Mouse (Mus musculus): ENCODE data around the gene Tapbpl. TPM values are rescaled to one million over a fixed set of nuclear protein-coding genes. Genes with fewer than 3 reads are reported as not detected.

The Tapbpl gene
- total and polyA plus RNA-seq, 2 experiments from 2014 or later: 4.5 to 7.0 TPM

GRCm38 (mm10) chr6:125191332-125192015, 40.2 kb downstream of the Tapbpl start, which contains the start of the genes Ncapd2 and Mrpl51:
Ncapd2 (minus strand) TSS chr6:125191701.
Mrpl51 (plus strand) TSS chr6:125191801.
- H3K27ac ChIP-seq: peak within 1 kb of the TSS; percentile 97
- H3K36me3 ChIP-seq (ENCODE audit: insufficient read depth, low read length): peaks cover 36% of the 10 kb centered on the region
- ATAC-seq (peak; percentile 99), DNase-seq (ENCODE audit: low spot score) (peak; percentile 100)
- H3K27me3 ChIP-seq (ENCODE audit: insufficient read depth, low read length): no peaks in the 10 kb centered on the region
- TF ChIP-seq CTCF (IDR thresholded peaks at IDR 0.05; ENCODE audit: low read depth): peak; percentile 45
- peak within 1 kb of the TSS; percentile 88 for H3K4me2 ChIP-seq (ENCODE audit: low read depth, low read length)
- under 1% methylated on average over 51 of the region's 54 CpGs for WGBS
- H3K4me3 ChIP-seq (ENCODE audit: low read length): peak within 1 kb of the TSS; percentile 70
- H3K9me3 ChIP-seq (ENCODE audit: low read length): no peaks in the 10 kb centered on the region
- H3K9ac ChIP-seq (replicated peaks; ENCODE audit: low read length): peak within 1 kb of the TSS; percentile 74
- H3K4me1 ChIP-seq (ENCODE audit: insufficient read depth, low read length): peaks cover 5% of the 10 kb centered on the region

GRCm38 (mm10) chr6:125190816-125191215, 40.8 kb downstream of the Tapbpl start:
- peak overlapping the region; percentile 88 for H3K4me2 ChIP-seq (ENCODE audit: low read depth, low read length)
- peaks cover 5% of the 10 kb centered on the region for H3K4me1 ChIP-seq (ENCODE audit: insufficient read depth, low read length)
- H3K27me3 ChIP-seq (ENCODE audit: insufficient read depth, low read length): no peaks in the 10 kb centered on the region
- H3K9me3 ChIP-seq (ENCODE audit: low read length): no peaks in the 10 kb centered on the region
- no peak for TF ChIP-seq CTCF (IDR thresholded peaks at IDR 0.05; ENCODE audit: low read depth)
- no peak for DNase-seq (ENCODE audit: low spot score)
- H3K27ac ChIP-seq: peak overlapping the region; percentile 97; the same call in 1 of the 2 replicates
- peaks cover 33% of the 10 kb centered on the region for H3K36me3 ChIP-seq (ENCODE audit: insufficient read depth, low read length)
- peak overlapping the region; percentile 70 for H3K4me3 ChIP-seq (ENCODE audit: low read length)
- peak overlapping the region; percentile 74 for H3K9ac ChIP-seq (replicated peaks; ENCODE audit: low read length)
- ATAC-seq: no peak

GRCm38 (mm10) chr6:125186203-125186602, 45.5 kb downstream of the Tapbpl start:
- Histone ChIP-seq H3K4me3 (ENCODE audit: low read length) (no peak overlapping the region), H3K9me3 (ENCODE audit: low read length) (no peaks in the 10 kb centered on the region), H3K27ac (no peak overlapping the region), H3K4me1 (ENCODE audit: insufficient read depth, low read length) (no peaks in the 10 kb centered on the region), H3K9ac (replicated peaks; ENCODE audit: low read length) (no peak overlapping the region), H3K27me3 (ENCODE audit: insufficient read depth, low read length) (no peaks in the 10 kb centered on the region), H3K36me3 (ENCODE audit: insufficient read depth, low read length) (peaks cover 56% of the 10 kb centered on the region), H3K4me2 (ENCODE audit: low read depth, low read length) (no peak overlapping the region)
- DNase-seq (ENCODE audit: low spot score) (no peak), ATAC-seq (no peak)
- 94% methylated on average over 10 of the region's 10 CpGs for WGBS
- TF ChIP-seq CTCF (IDR thresholded peaks at IDR 0.05; ENCODE audit: low read depth): no peak

GRCm38 (mm10) chr6:125182133-125182532, 49.5 kb downstream of the Tapbpl start:
- no peaks in the 10 kb centered on the region for H3K4me1 ChIP-seq (ENCODE audit: insufficient read depth, low read length)
- H3K4me3 ChIP-seq (ENCODE audit: low read length): no peak overlapping the region
- 59% methylated on average over 5 of the region's 5 CpGs for WGBS
- H3K27me3 ChIP-seq (ENCODE audit: insufficient read depth, low read length): no peaks in the 10 kb centered on the region
- DNase-seq (ENCODE audit: low spot score) (no peak), ATAC-seq (no peak)
- no peaks in the 10 kb centered on the region for H3K9me3 ChIP-seq (ENCODE audit: low read length)
- no peak overlapping the region for H3K9ac ChIP-seq (replicated peaks; ENCODE audit: low read length)
- no peak overlapping the region for H3K27ac ChIP-seq
- TF ChIP-seq CTCF (IDR thresholded peaks at IDR 0.05; ENCODE audit: low read depth): no peak
- no peak overlapping the region for H3K4me2 ChIP-seq (ENCODE audit: low read depth, low read length)
- peaks cover 71% of the 10 kb centered on the region for H3K36me3 ChIP-seq (ENCODE audit: insufficient read depth, low read length)

- Histone ChIP-seq H3K27ac (no peak overlapping the region), H3K9ac (replicated peaks; ENCODE audit: low read length) (no peak overlapping the region), H3K27me3 (ENCODE audit: insufficient read depth, low read length) (no peaks in the 10 kb centered on the region), H3K4me3 (ENCODE audit: low read length) (no peak overlapping the region), H3K9me3 (ENCODE audit: low read length) (no peaks in the 10 kb centered on the region), H3K4me1 (ENCODE audit: insufficient read depth, low read length) (no peaks in the 10 kb centered on the region), H3K4me2 (ENCODE audit: low read depth, low read length) (no peak overlapping the region), H3K36me3 (ENCODE audit: insufficient read depth, low read length) (peaks cover 72% of the 10 kb centered on the region)
- ATAC-seq (no peak), DNase-seq (ENCODE audit: low spot score) (no peak)
- WGBS: 87% methylated on average over 7 of the region's 7 CpGs
- no peak for TF ChIP-seq CTCF (IDR thresholded peaks at IDR 0.05; ENCODE audit: low read depth)
These were observed 52.1 kb downstream of the Tapbpl start for GRCm38 (mm10) chr6:125179601-125180000.

- no peak for DNase-seq (ENCODE audit: low spot score)
- Histone ChIP-seq H3K36me3 (ENCODE audit: insufficient read depth, low read length) (peaks cover 83% of the 10 kb centered on the region), H3K4me1 (ENCODE audit: insufficient read depth, low read length) (no peaks in the 10 kb centered on the region), H3K27ac (no peak overlapping the region), H3K9ac (replicated peaks; ENCODE audit: low read length) (no peak overlapping the region), H3K4me3 (ENCODE audit: low read length) (no peak overlapping the region), H3K4me2 (ENCODE audit: low read depth, low read length) (no peak overlapping the region), H3K9me3 (ENCODE audit: low read length) (no peaks in the 10 kb centered on the region), H3K27me3 (ENCODE audit: insufficient read depth, low read length) (no peaks in the 10 kb centered on the region)
- 96% methylated on average over 5 of the region's 5 CpGs for WGBS
- no peak for TF ChIP-seq CTCF (IDR thresholded peaks at IDR 0.05; ENCODE audit: low read depth)
- no peak for ATAC-seq
These were observed 56.2 kb downstream of the Tapbpl start for GRCm38 (mm10) chr6:125175469-125175868.

Small RNA genes lying within 50 kb of the gene (microRNA-seq; reads per million reads assigned to microRNA genes)
- gene Mir3098 (0.35 to 0.36 reads per million in 2 experiments), gene Mir8113 (0 reads per million in 2 experiments)

Other genes starting within 250 kb of the Tapbpl start
- gene Pianp, start 235.2 kb downstream of the Tapbpl start, total RNA-seq (2014; rRNA removed): 24.1 and 32.9 TPM in 2 replicates
- 58.9 and 65.4 TPM in 2 replicates for gene Pianp, start 235.2 kb downstream of the Tapbpl start, polyA plus RNA-seq (2015; fragmentation: Nextera tagmentation; extraction: Ambion mirVana)
- gene Zfp384, start 222.7 kb downstream of the Tapbpl start, total RNA-seq (2014; rRNA removed): 37.3 and 38.6 TPM in 2 replicates
- 10.3 and 11.6 TPM in 2 replicates for gene Zfp384, start 222.7 kb downstream of the Tapbpl start, polyA plus RNA-seq (2015; fragmentation: Nextera tagmentation; extraction: Ambion mirVana)
- gene Ing4, start 192.1 kb downstream of the Tapbpl start, total RNA-seq (2014; rRNA removed): 60.7 and 78.3 TPM in 2 replicates
- gene Ing4, start 192.1 kb downstream of the Tapbpl start, polyA plus RNA-seq (2015; fragmentation: Nextera tagmentation; extraction: Ambion mirVana): 97.6 and 102 TPM in 2 replicates
- gene Acrbp, start 182.2 kb downstream of the Tapbpl start, total RNA-seq (2014; rRNA removed): 10.5 and 17.3 TPM in 2 replicates
- gene Acrbp, start 182.2 kb downstream of the Tapbpl start, polyA plus RNA-seq (2015; fragmentation: Nextera tagmentation; extraction: Ambion mirVana): 12.2 and 17.5 TPM in 2 replicates
- 0.75 and 1.8 TPM in 2 replicates for gene Lpar5, start 163.9 kb downstream of the Tapbpl start, total RNA-seq (2014; rRNA removed)
- gene Lpar5, start 163.9 kb downstream of the Tapbpl start, polyA plus RNA-seq (2015; fragmentation: Nextera tagmentation; extraction: Ambion mirVana): 0.68 and 0.88 TPM in 2 replicates
- gene Chd4, start 135.9 kb downstream of the Tapbpl start, total RNA-seq (2014; rRNA removed): 101 and 106 TPM in 2 replicates
- gene Chd4, start 135.9 kb downstream of the Tapbpl start, polyA plus RNA-seq (2015; fragmentation: Nextera tagmentation; extraction: Ambion mirVana): 90.2 and 94.7 TPM in 2 replicates
- gene Nop2, start 100.0 kb downstream of the Tapbpl start, total RNA-seq (2014; rRNA removed): 33.9 and 34.2 TPM in 2 replicates
- gene Nop2, start 100.0 kb downstream of the Tapbpl start, polyA plus RNA-seq (2015; fragmentation: Nextera tagmentation; extraction: Ambion mirVana): 37.3 and 38.8 TPM in 2 replicates
- gene Iffo1, start 86.6 kb downstream of the Tapbpl start, total RNA-seq (2014; rRNA removed): 29.1 and 30.5 TPM in 2 replicates
- gene Iffo1, start 86.6 kb downstream of the Tapbpl start, polyA plus RNA-seq (2015; fragmentation: Nextera tagmentation; extraction: Ambion mirVana): 20.3 and 20.6 TPM in 2 replicates
- gene Gapdh, start 65.4 kb downstream of the Tapbpl start, total RNA-seq (2014; rRNA removed): 2,711 and 2,736 TPM in 2 replicates
- gene Gapdh, start 65.4 kb downstream of the Tapbpl start, polyA plus RNA-seq (2015; fragmentation: Nextera tagmentation; extraction: Ambion mirVana): 1,874 and 1,919 TPM in 2 replicates
- 47.1 and 56.3 TPM in 2 replicates for gene Ncapd2, start 40.2 kb downstream of the Tapbpl start, total RNA-seq (2014; rRNA removed)
- gene Ncapd2, start 40.2 kb downstream of the Tapbpl start, polyA plus RNA-seq (2015; fragmentation: Nextera tagmentation; extraction: Ambion mirVana): 30.3 and 34.1 TPM in 2 replicates
- gene Mrpl51, start 40.1 kb downstream of the Tapbpl start, total RNA-seq (2014; rRNA removed): 20.6 and 40.3 TPM in 2 replicates
- 159 and 163 TPM in 2 replicates for gene Mrpl51, start 40.1 kb downstream of the Tapbpl start, polyA plus RNA-seq (2015; fragmentation: Nextera tagmentation; extraction: Ambion mirVana)
- 74.6 and 85.3 TPM in 2 replicates for gene Vamp1, start 16.3 kb downstream of the Tapbpl start, total RNA-seq (2014; rRNA removed)
- gene Vamp1, start 16.3 kb downstream of the Tapbpl start, polyA plus RNA-seq (2015; fragmentation: Nextera tagmentation; extraction: Ambion mirVana): 73.0 and 74.6 TPM in 2 replicates
- 0.79 TPM in 1 of 2 replicates, not detected in the other for gene Cd27, start 5.2 kb upstream of the Tapbpl start, total RNA-seq (2014; rRNA removed)
- gene Cd27, start 5.2 kb upstream of the Tapbpl start, polyA plus RNA-seq (2015; fragmentation: Nextera tagmentation; extraction: Ambion mirVana): 0.29 and 0.71 TPM in 2 replicates
- not detected in 2 replicates for gene Tuba3a, start 54.2 kb upstream of the Tapbpl start, total RNA-seq (2014; rRNA removed)
- not detected in 2 replicates for gene Tuba3a, start 54.2 kb upstream of the Tapbpl start, polyA plus RNA-seq (2015; fragmentation: Nextera tagmentation; extraction: Ambion mirVana)
- 31.6 and 34.4 TPM in 2 replicates for gene Ltbr, start 82.0 kb upstream of the Tapbpl start, total RNA-seq (2014; rRNA removed)
- 17.5 and 18.1 TPM in 2 replicates for gene Ltbr, start 82.0 kb upstream of the Tapbpl start, polyA plus RNA-seq (2015; fragmentation: Nextera tagmentation; extraction: Ambion mirVana)
- gene Scnn1a, start 88.8 kb upstream of the Tapbpl start, total RNA-seq (2014; rRNA removed): 1.7 and 3.0 TPM in 2 replicates
- gene Scnn1a, start 88.8 kb upstream of the Tapbpl start, polyA plus RNA-seq (2015; fragmentation: Nextera tagmentation; extraction: Ambion mirVana): 1.00 and 1.2 TPM in 2 replicates
- gene Tnfrsf1a, start 117.5 kb upstream of the Tapbpl start, total RNA-seq (2014; rRNA removed): 12.2 and 18.0 TPM in 2 replicates
- gene Tnfrsf1a, start 117.5 kb upstream of the Tapbpl start, polyA plus RNA-seq (2015; fragmentation: Nextera tagmentation; extraction: Ambion mirVana): 15.5 and 16.3 TPM in 2 replicates
- 0.68 and 0.86 TPM in 2 replicates for gene Plekhg6, start 148.9 kb upstream of the Tapbpl start, total RNA-seq (2014; rRNA removed)
- gene Plekhg6, start 148.9 kb upstream of the Tapbpl start, polyA plus RNA-seq (2015; fragmentation: Nextera tagmentation; extraction: Ambion mirVana): 0.32 and 0.74 TPM in 2 replicates

Data from hindbrain, postnatal 0 days (tissue).